Mouse (Mus musculus) stomach, postnatal 0 days (tissue): ENCODE measurements around the gene Vmn1r202. TPM values are rescaled to one million over a fixed set of nuclear protein-coding genes. Genes with fewer than 3 reads are reported as not detected.
"Not testable (repeated sequence)": the region's sequence is repeated elsewhere in the genome, so short reads cannot be mapped to it uniquely, and the experiment has no call there.

Source experiments
- ATAC-seq: fragments of 200-750 bp; cut with Nextera tagmentation; 2 replicates; pipeline ENCODE4 v1.8.0; 2017; ENCODE audit not compliant: low FRiP score, low TSS enrichment
- DNase-seq: peaks from one replicate; pipeline ENCODE4 v3.0.0-alpha.2; 2016; ENCODE audit warnings: low spot score
- H3K27ac ChIP-seq: fragments of 300-500 bp; sonication (generic); replicated peaks from 2 replicates; pipeline ENCODE4 v1.5.1; 2014; ENCODE audit warnings: mild to moderate bottlenecking, control low read depth
- H3K27me3 ChIP-seq: fragments of 300-500 bp; sonication (generic); 2 replicates; pipeline ENCODE4 v1.6.1; 2014; ENCODE audit warnings: low read length; ENCODE audit not compliant: control insufficient read depth, insufficient read depth
- H3K36me3 ChIP-seq: fragments of 300-500 bp; sonication (generic); 2 replicates; pipeline ENCODE4 v1.6.1; 2014; ENCODE audit warnings: low read length, mixed read lengths; ENCODE audit not compliant: control insufficient read depth, insufficient read depth
- H3K4me1 ChIP-seq: fragments of 300-500 bp; sonication (generic); replicated peaks from 2 replicates; pipeline ENCODE4 v1.6.1; 2014; ENCODE audit warnings: antibody characterized with exemption; ENCODE audit not compliant: control insufficient read depth, insufficient read depth
- H3K4me2 ChIP-seq: fragments of 300-500 bp; sonication (generic); replicated peaks from 2 replicates; pipeline ENCODE4 v1.6.1; 2014; ENCODE audit warnings: low read depth, mild to moderate bottlenecking, control low read depth, moderate library complexity
- H3K4me3 ChIP-seq: fragments of 300-500 bp; sonication (generic); 2 replicates; pipeline ENCODE4 v1.5.1; 2014; ENCODE audit warnings: low read depth, low read length, control low read depth
- H3K9ac ChIP-seq: fragments of 300-500 bp; sonication (generic); 2 replicates; pipeline ENCODE4 v1.6.1; 2014; ENCODE audit warnings: mild to moderate bottlenecking, low read length, control low read depth, mixed read lengths
- H3K9me3 ChIP-seq: fragments of 300-500 bp; sonication (generic); 2 replicates; pipeline ENCODE4 v1.6.1; 2016; ENCODE audit warnings: low read length; ENCODE audit not compliant: control insufficient read depth
- CTCF ChIP-seq: IDR thresholded peaks from 2 replicates; pipeline ENCODE4 v1.5.1; 2016; ENCODE audit warnings: antibody characterized with exemption, low read depth, mild to moderate bottlenecking, moderate library complexity
- EP300 ChIP-seq: optimal IDR thresholded peaks from 2 replicates; pipeline ENCODE3; 2016; ENCODE audit warnings: antibody characterized with exemption
- WGBS: fragments of 180-500 bp; shearing (Covaris S2); extraction: QIAGEN DNeasy Blood & Tissue Kit; methylation state at CpG from one replicate; pipeline ENCODE4 v1.1.7; 2014; 5-methylcytosine and 5-hydroxymethylcytosine counted together
- polyA plus RNA-seq: library from polyadenylated mRNA; unstranded; fragments of >200 nt; fragmentation: Nextera tagmentation; extraction: Ambion mirVana; gene quantifications from 2 replicates; pipeline ENCODE4 v1.2.1, GENCODE M21; 2015

Gene Vmn1r202
- polyA plus RNA-seq = not detected in 2 replicates

DNA sequence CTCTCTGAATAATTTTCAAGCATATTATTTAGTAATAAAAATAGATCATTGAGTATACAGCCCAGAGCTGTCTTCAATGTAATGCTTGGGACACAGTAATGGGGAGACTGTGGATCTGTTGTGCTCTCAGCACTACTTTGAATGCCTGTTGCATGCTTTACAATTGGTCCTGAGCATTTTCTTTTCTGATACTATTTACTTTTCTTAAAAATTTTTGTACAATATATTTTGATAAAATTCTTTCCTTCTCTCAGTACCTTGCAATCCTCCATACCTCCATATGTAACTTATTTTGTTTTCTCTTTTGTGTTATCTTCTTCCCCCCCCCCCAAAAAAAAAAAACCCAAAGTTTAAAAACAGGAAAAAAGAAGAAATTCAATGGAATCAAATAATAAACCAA, at the start of gene Vmn1r202:
Vmn1r202 (minus strand) TSS at position 101 of the 400 bp plus-strand sequence.
- H3K36me3 ChIP-seq = no peaks in the 10 kb centered on the region
- DNase-seq (no peak), ATAC-seq (no peak)
- H3K4me2 ChIP-seq = no peak within 1 kb of the TSS
- H3K4me3 ChIP-seq = no peak within 1 kb of the TSS
- no peaks in the 10 kb centered on the region for H3K27me3 ChIP-seq
- H3K27ac ChIP-seq = no peak within 1 kb of the TSS
- no peaks in the 10 kb centered on the region for H3K4me1 ChIP-seq
- no peak for TF ChIP-seq EP300
- no peak within 1 kb of the TSS for H3K9ac ChIP-seq
- H3K9me3 ChIP-seq = no peaks in the 10 kb centered on the region

DNA sequence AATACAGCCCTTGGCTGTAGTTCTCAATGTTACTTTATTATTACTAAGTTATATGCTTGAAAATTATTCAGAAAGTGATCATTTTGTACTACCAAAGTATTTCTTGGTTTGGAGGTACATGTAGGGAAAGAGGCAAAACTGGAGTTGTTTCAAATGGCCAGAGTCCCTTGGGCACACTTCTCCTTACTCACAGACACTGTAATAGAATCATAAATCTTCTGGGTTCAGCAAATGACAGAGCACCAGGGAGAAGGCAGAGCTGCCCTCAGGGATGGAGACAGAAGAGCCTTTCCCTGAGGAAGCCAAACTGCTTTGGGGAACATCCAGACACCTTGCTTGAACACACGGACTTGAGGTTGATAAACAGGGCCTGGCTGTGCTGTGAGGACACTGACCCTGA, 47.7 kb upstream of the Vmn1r202 start, which contains the start of gene Vmn1r204:
Vmn1r204 (plus strand) TSS at position 301 of the 400 bp plus-strand sequence.
- not testable (repeated sequence) for H3K9ac ChIP-seq, ATAC-seq, H3K27ac ChIP-seq, H3K36me3 ChIP-seq, H3K4me3 ChIP-seq, H3K4me1 ChIP-seq, H3K9me3 ChIP-seq, H3K4me2 ChIP-seq, H3K27me3 ChIP-seq, DNase-seq
- 67% methylated on average over 1 of the region's 1 CpGs for WGBS

DNA sequence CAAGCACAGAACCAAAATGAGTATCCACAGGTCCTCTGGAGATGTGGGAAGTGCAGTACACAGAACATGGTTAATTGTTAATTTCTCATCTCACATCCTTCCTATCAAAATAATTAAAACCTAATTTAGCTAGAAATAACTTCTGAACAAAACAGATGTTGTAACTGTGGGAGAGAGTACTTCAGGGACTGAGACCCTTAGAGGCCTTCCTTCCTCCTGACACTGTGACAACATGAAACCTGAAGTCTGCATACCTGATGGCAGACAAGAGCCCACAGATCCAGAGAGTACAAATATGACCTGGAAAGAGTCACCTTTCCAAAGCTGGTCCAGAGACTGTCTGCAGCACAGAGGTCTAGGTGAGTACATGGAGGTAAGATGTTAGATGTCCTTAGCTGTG, 12.6 kb upstream of the Vmn1r202 start, which contains the start of gene Vmn1r203:
Vmn1r203 (plus strand) TSS at position 301 of the 400 bp plus-strand sequence.
- H3K4me2 ChIP-seq = no peak within 1 kb of the TSS
- H3K27ac ChIP-seq = no peak within 1 kb of the TSS
- H3K36me3 ChIP-seq = no peaks in the 10 kb centered on the region
- H3K9ac ChIP-seq = no peak within 1 kb of the TSS
- DNase-seq = no peak
- no peak for ATAC-seq
- H3K4me1 ChIP-seq = no peaks in the 10 kb centered on the region
- TF ChIP-seq CTCF (no peak), EP300 (no peak)
- no peaks in the 10 kb centered on the region for H3K27me3 ChIP-seq
- H3K9me3 ChIP-seq = no peaks in the 10 kb centered on the region
- H3K4me3 ChIP-seq = no peak within 1 kb of the TSS

GRCm38 (mm10) chr13:22502431-22502830, 2.8 kb downstream of the Vmn1r202 start:
- H3K4me3 ChIP-seq = no peak overlapping the region
- no peaks in the 10 kb centered on the region for H3K4me1 ChIP-seq
- DNase-seq (no peak), ATAC-seq (no peak)
- no peak overlapping the region for H3K4me2 ChIP-seq
- 76% methylated on average over 3 of the region's 3 CpGs for WGBS
- TF ChIP-seq CTCF (no peak), EP300 (no peak)
- H3K9me3 ChIP-seq = no peaks in the 10 kb centered on the region
- H3K9ac ChIP-seq = no peak overlapping the region
- no peak overlapping the region for H3K27ac ChIP-seq
- H3K27me3 ChIP-seq = no peaks in the 10 kb centered on the region
- no peaks in the 10 kb centered on the region for H3K36me3 ChIP-seq

DNA sequence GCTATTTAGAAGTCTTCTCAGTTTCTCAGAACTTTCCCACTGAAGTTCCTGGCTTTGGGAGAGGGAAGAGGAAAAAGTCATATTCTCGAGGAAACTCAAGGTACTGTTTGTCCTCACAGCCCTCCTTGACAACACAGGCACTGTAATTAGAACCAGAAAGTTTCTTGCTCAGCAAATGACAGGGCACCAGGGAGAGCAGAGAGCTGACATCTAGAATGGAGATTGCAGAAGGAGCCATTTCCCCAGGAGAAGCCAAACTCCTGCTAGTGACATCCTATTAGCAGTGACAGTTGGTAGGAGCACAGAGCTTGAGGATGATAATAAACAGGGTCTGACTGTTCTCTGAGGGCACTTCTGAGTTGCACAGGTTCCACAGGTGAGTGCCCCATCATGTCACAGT, 33.6 kb downstream of the Vmn1r202 start, which contains the start of gene Vmn1r201:
Vmn1r201 (plus strand) TSS at position 301 of the 400 bp plus-strand sequence.
- no peaks in the 10 kb centered on the region for H3K4me1 ChIP-seq
- TF ChIP-seq CTCF (no peak), EP300 (no peak)
- 57% methylated on average over 1 of the region's 1 CpGs for WGBS

DNA sequence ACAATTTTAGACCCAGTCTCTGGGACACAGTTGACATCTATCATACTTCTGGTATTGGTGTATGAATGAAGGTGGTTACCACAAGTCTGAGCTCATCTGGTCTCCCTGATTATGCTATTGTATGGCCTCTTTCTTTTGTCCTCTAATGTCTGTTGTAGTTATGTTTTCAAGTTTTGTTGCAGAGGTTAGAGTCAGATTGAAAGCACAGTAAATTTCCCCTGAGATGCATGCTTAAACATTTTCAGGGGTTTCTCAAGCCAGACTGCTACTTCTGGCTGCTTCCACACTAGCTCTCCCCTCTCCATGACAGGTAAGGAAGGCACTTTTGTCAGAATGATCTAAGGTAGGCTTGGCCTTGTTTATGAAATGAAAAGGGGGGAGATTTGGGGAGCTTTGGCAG, 50.0 kb downstream of the Vmn1r202 start:
- Histone ChIP-seq H3K9me3 (no peaks in the 10 kb centered on the region), H3K9ac (no peak overlapping the region), H3K27me3 (no peaks in the 10 kb centered on the region), H3K27ac (no peak overlapping the region), H3K4me2 (no peak overlapping the region), H3K4me3 (no peak overlapping the region), H3K36me3 (no peaks in the 10 kb centered on the region), H3K4me1 (no peaks in the 10 kb centered on the region)
- TF ChIP-seq CTCF = no peak
- TF ChIP-seq EP300 = no peak
- DNase-seq (no peak), ATAC-seq (no peak)

More for the DNA sequence above, 33.6 kb downstream of the Vmn1r202 start, which contains the start of gene Vmn1r201:
- Histone ChIP-seq H3K4me2 (no peak within 1 kb of the TSS), H3K9ac (no peak within 1 kb of the TSS), H3K9me3 (no peaks in the 10 kb centered on the region), H3K4me3 (no peak within 1 kb of the TSS), H3K27ac (no peak within 1 kb of the TSS), H3K36me3 (no peaks in the 10 kb centered on the region), H3K27me3 (no peaks in the 10 kb centered on the region)
- DNase-seq (no peak), ATAC-seq (no peak)

Other genes starting within 250 kb of the Vmn1r202 start
- gene Vmn1r195, start 234.9 kb downstream of the Vmn1r202 start, polyA plus RNA-seq = not detected in 2 replicates
- not detected in 2 replicates for gene Vmn1r196, start 215.5 kb downstream of the Vmn1r202 start, polyA plus RNA-seq
- gene Vmn1r197, start 180.8 kb downstream of the Vmn1r202 start, polyA plus RNA-seq = not detected in 2 replicates
- 0.01 TPM in 1 of 2 replicates, not detected in the other for gene Vmn1r198, start 155.0 kb downstream of the Vmn1r202 start, polyA plus RNA-seq
- not detected in 2 replicates for gene Vmn1r199, start 125.6 kb downstream of the Vmn1r202 start, polyA plus RNA-seq
- 0.01 TPM in 1 of 2 replicates, not detected in the other for gene Vmn1r200, start 115.0 kb downstream of the Vmn1r202 start, polyA plus RNA-seq
- not detected in 2 replicates for gene Vmn1r201, start 33.5 kb downstream of the Vmn1r202 start, polyA plus RNA-seq
- not detected in 2 replicates for gene Vmn1r203, start 12.7 kb upstream of the Vmn1r202 start, polyA plus RNA-seq
- not detected in 2 replicates for gene Vmn1r204, start 47.8 kb upstream of the Vmn1r202 start, polyA plus RNA-seq
- gene Vmn1r205, start 87.6 kb upstream of the Vmn1r202 start, polyA plus RNA-seq = not detected in 2 replicates
- not detected in 2 replicates for gene Vmn1r206, start 118.9 kb upstream of the Vmn1r202 start, polyA plus RNA-seq
- gene Vmn1r207-ps, start 224.2 kb upstream of the Vmn1r202 start, polyA plus RNA-seq = not detected in 2 replicates